Mouse (Mus musculus) megakaryocyte, embryonic 14.5 days (primary cell): ENCODE data around the gene Pdcd4.

Source experiments
- FLI1 ChIP-seq: IDR thresholded peaks from 2 replicates; pipeline ENCODE4 v1.6.1; 2012; ENCODE audit warnings: low read length, inconsistent platforms, mixed read lengths
- GATA1 ChIP-seq: IDR thresholded peaks from 3 replicates; pipeline ENCODE4 v1.6.1; 2012; ENCODE audit warnings: mixed read lengths, low read length, inconsistent platforms, borderline replicate concordance

GRCm38 (mm10) chr19:53941139-53941538 lies 49.1 kb downstream of the Pdcd4 start:
- no peak for TF ChIP-seq GATA1
- TF ChIP-seq FLI1, result no peak
